Mouse (Mus musculus) intestine, postnatal 0 days (tissue): ENCODE data around the gene Rpl41. TPM values are rescaled to one million over a fixed set of nuclear protein-coding genes. Genes with fewer than 3 reads are reported as not detected.
A peak's percentile ranks its signal among the peaks of the same experiment; 100 is the strongest.

Source experiments
- ATAC-seq: fragments of 200-750 bp; cut with Nextera tagmentation; 2 replicates; pipeline ENCODE4 v1.8.0; 2017; ENCODE audit warnings: mild to moderate bottlenecking, moderate TSS enrichment, moderate library complexity
- H3K27ac ChIP-seq: fragments of 300-500 bp; sonication (generic); 2 replicates; pipeline ENCODE4 v1.5.1; 2014; ENCODE audit warnings: mild to moderate bottlenecking, low read depth, low read length, moderate library complexity
- H3K27me3 ChIP-seq: fragments of 300-500 bp; sonication (generic); replicated peaks from 2 replicates; pipeline ENCODE4 v1.6.1; 2014; ENCODE audit warnings: low read length, mixed read lengths; ENCODE audit not compliant: control insufficient read depth, insufficient read depth
- H3K36me3 ChIP-seq: fragments of 300-500 bp; sonication (generic); 2 replicates; pipeline ENCODE4 v1.6.1; 2014; ENCODE audit warnings: mild to moderate bottlenecking, moderate library complexity; ENCODE audit not compliant: control insufficient read depth, insufficient read depth
- H3K4me1 ChIP-seq: fragments of 300-500 bp; sonication (generic); replicated peaks from 2 replicates; pipeline ENCODE4 v1.6.1; 2014; ENCODE audit warnings: antibody characterized with exemption, low read length, mixed read lengths; ENCODE audit not compliant: control insufficient read depth, insufficient read depth
- H3K4me2 ChIP-seq: fragments of 300-500 bp; sonication (generic); replicated peaks from 2 replicates; pipeline ENCODE4 v1.6.1; 2014; ENCODE audit warnings: low read depth, mild to moderate bottlenecking, moderate library complexity
- H3K4me3 ChIP-seq: fragments of 300-500 bp; sonication (generic); 2 replicates; pipeline ENCODE4 v1.5.1; 2014; ENCODE audit warnings: low read depth, low read length
- H3K9ac ChIP-seq: fragments of 300-500 bp; sonication (generic); 2 replicates; pipeline ENCODE4 v1.6.1; 2014; ENCODE audit warnings: mild to moderate bottlenecking, low read depth, low read length
- H3K9me3 ChIP-seq: fragments of 300-500 bp; sonication (generic); 2 replicates; pipeline ENCODE4 v1.6.1; 2016; ENCODE audit warnings: mixed run types; ENCODE audit not compliant: control insufficient read depth
- CTCF ChIP-seq: sonication (generic); IDR thresholded peaks from 2 replicates; pipeline ENCODE4 v1.5.1; 2016; ENCODE audit warnings: low read depth, mild to moderate bottlenecking, control low read depth, antibody characterized with exemption, moderate library complexity
- WGBS: fragments of 180-500 bp; shearing (Covaris S2); extraction: QIAGEN DNeasy Blood & Tissue Kit; methylation state at CpG from one replicate; pipeline ENCODE4 v1.1.7; 2014; 5-methylcytosine and 5-hydroxymethylcytosine counted together
- polyA plus RNA-seq: library from polyadenylated mRNA; unstranded; fragments of >200 nt; fragmentation: Nextera tagmentation; extraction: Ambion mirVana; gene quantifications from 2 replicates; pipeline ENCODE4 v1.2.1, GENCODE M21; 2015

The Rpl41 gene
- polyA plus RNA-seq, 1 experiment from 2014 or later = 2,428 TPM

DNA sequence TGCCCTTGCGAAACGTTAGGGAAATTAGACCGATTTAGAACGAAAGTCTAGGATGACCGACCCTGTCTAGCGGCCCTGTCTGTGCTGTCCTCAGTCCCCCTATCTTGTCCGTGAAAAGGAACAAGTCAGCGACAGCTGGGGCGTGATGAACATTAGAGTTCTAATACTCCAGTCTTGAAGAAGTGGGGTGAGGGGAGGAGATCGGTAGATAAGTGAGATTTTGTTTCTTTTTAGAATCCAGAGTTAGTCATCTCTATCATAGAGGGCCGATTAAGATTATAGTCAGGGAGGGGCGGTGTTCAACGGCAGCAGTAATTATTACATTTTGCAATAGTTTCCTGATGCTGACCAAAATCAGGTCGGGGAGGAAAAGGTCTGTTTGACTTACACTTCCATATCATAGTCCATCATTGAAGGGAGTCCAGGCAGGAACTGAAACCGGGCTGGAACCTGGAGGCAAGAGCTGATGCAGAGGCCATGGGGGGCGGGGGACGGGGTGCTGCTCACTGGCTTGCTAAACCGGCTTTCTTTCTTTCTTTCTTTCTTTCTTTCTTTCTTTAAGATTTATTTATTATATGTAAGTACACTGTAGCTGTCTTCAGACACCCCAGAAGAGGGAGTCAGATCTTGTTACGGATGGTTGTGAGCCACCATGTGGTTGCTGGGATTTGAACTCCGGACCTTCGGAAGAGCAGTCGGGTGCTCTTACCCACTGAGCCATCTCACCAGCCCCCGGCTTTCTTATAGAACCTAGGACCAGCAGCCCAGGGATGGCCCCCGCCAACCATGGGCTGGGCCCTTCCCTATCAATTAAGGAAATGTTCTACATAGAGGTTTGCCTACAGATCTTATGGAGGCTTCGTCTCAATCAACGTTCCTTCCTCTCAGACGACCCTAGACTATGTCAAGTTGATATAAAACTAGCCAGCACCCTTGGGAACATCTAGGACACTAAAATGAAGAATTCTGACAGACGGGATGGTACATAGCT is 22.4 kb downstream of the Rpl41 start:
- H3K36me3 ChIP-seq = peaks cover 8% of the 10 kb centered on the region
- 26% methylated on average over 28 of the region's 28 CpGs for WGBS
- H3K4me2 ChIP-seq = peak overlapping the region; percentile 100
- H3K27me3 ChIP-seq = no peaks in the 10 kb centered on the region
- H3K27ac ChIP-seq = no peak overlapping the region
- ATAC-seq = no peak
- no peak for TF ChIP-seq CTCF
- H3K9me3 ChIP-seq = no peaks in the 10 kb centered on the region
- H3K4me3 ChIP-seq = peak overlapping the region; percentile 92
- H3K9ac ChIP-seq = peak overlapping the region; percentile 11; the same call in 1 of the 2 replicates
- no peaks in the 10 kb centered on the region for H3K4me1 ChIP-seq

DNA sequence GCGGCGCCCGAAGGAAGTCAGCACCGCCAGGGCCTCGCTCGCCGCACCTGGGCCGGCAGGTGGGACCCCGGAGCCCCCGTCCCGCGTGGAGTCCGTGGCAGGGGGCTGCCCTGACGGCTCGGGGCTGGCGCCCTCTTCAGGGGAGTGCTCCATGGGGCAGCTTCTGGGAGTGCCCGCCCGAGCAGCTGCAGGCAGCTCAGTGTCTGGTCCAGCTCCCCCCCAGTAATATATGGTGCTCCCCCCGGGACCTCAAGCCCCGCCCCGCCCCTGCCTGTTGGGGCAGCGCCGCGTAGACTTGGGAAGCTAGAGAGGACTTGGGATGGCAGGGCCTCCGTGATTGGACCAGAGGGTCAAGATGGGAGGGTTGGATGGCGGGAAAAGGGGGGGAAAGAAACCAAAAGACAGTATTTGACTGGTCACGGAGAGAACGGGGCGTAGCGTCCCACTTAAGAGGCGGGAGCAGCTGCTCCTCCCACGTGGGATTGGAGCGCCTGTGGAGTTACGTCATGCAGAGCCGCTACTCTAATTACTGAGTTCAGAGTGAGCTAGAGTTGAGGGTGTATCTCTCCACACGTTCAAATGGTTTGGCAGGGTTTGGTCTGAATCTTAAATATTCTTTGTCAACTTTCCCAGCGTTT is 23.3 kb downstream of the Rpl41 start, which contains the start of gene Esyt1:
Gene Esyt1, minus strand, starts transcription at position 201 of the 638 bp plus-strand sequence.
- Histone ChIP-seq H3K4me1 (no peaks in the 10 kb centered on the region), H3K9ac (peak within 1 kb of the TSS; percentile 78), H3K27ac (peak within 1 kb of the TSS; percentile 86), H3K4me3 (peak within 1 kb of the TSS; percentile 92), H3K4me2 (peak within 1 kb of the TSS; percentile 100), H3K36me3 (peaks cover 16% of the 10 kb centered on the region), H3K27me3 (no peaks in the 10 kb centered on the region), H3K9me3 (no peaks in the 10 kb centered on the region)
- under 1% methylated on average over 37 of the region's 37 CpGs for WGBS
- peak; percentile 97 for ATAC-seq
- peak; percentile 74 for TF ChIP-seq CTCF

DNA sequence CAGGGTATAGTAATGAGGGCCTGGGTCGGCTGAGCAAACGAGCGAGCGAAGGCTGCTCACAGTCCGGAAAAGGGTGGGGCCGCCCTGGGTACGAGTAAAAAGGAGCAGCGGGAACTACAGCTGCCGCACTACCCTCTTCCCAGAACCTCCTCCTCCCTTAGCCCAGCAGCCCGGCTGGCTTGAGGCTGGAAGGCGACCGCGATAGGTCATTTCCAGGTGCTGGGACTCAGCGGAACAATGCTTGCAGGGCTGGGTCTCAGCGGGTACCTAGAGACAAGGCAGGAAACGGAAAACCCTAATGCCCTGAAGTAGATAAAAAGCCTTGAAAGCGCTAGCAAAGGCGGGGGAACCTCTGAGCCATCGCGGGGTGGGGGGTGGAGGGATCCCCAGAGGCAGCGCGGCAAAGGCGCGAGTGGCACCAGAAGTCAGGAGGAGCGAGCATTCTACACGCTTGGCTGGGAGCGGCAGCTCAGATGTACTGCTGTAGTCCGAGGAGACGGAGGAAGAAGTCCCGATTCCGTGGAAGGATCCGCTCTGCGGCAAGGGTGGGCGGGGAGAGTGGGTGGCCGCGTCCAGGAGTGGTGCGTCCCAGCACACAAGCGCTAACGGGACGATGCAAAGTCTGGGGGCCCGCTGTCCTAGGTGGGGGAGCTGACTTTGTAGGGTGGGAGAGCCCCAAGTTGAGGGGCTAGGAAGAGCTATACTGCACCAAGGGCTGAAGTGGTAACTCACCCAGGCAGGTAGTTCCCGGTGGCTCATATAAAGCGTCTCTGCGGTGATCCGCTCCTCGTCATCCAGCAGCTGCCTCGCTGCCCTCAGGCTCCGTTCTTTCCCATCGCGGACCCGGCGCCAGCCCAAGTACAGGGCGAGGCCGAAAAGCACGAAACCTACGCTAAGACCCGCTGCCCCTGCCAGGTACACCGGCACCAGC is 24.1 kb downstream of the Rpl41 start:
- TF ChIP-seq CTCF = no peak
- peak overlapping the region; percentile 86 for H3K27ac ChIP-seq
- peak overlapping the region; percentile 78 for H3K9ac ChIP-seq

DNA sequence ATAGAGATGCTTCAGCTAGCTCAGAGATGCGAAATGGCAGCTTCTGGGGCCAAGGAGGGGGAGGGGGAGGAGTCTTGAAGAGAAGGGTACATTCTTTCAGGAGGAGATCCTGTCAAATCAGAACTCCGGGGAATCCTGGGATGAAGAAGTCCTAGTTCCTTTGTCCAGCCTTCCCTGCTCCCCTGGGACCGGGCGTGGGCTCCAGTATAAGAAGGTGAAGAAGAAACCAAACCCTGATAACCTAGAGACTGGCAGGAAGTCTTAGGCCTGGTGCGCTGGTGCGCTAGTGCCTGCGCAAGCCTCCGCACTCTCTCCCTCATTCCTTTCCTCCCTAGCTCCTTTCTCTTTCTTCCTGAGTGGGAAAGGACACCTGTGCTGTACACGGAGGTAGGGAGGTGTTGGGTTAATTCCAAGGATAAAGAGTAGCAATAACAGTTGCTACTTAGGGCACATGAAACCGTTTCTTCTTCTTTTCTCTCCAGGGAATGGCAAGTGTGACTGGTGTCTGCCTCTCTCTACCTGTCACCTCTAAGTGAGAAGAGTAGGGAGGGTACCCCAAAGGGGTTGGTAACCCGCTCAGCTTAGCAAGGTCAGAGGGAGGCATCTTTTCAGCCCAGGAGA is 24.9 kb downstream of the Rpl41 start:
- Histone ChIP-seq H3K4me1 (no peaks in the 10 kb centered on the region), H3K9me3 (no peaks in the 10 kb centered on the region), H3K4me2 (peak overlapping the region; percentile 100), H3K27ac (no peak overlapping the region; the same call in 1 of the 2 replicates), H3K27me3 (no peaks in the 10 kb centered on the region), H3K4me3 (peak overlapping the region; percentile 92), H3K36me3 (peaks cover 30% of the 10 kb centered on the region), H3K9ac (peak overlapping the region; percentile 78; the same call in 1 of the 2 replicates)
- ATAC-seq = no peak
- TF ChIP-seq CTCF = no peak
- 43% methylated on average over 11 of the region's 11 CpGs for WGBS

More for the DNA sequence above, 24.1 kb downstream of the Rpl41 start:
- no peaks in the 10 kb centered on the region for H3K4me1 ChIP-seq
- H3K27me3 ChIP-seq = no peaks in the 10 kb centered on the region
- peak overlapping the region; percentile 92 for H3K4me3 ChIP-seq
- under 1% methylated on average over 58 of the region's 58 CpGs for WGBS
- ATAC-seq = peak; percentile 48
- H3K4me2 ChIP-seq = peak overlapping the region; percentile 100
- peaks cover 22% of the 10 kb centered on the region for H3K36me3 ChIP-seq
- no peaks in the 10 kb centered on the region for H3K9me3 ChIP-seq

DNA sequence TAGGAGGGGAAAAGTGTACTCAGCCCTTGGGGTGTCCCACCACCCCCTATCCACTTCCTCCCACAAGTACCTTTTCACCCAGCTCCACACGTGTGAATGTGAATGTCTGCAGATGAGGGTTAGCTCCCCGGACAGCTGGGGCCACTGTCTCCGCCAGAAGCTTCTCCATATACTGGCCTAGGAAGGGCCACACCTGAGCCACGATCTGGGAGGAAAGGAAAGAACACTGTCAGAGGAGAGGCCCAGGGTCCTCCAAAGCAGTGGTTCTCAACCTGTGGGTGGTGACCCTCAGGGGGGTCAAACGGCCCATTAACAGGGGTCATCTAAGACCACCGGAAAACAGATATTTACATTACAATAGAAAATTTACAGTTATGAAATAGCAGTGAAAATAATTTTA is 26.8 kb downstream of the Rpl41 start:
- Histone ChIP-seq H3K4me3 (no peak overlapping the region), H3K4me2 (no peak overlapping the region), H3K9me3 (no peaks in the 10 kb centered on the region), H3K27ac (no peak overlapping the region), H3K36me3 (peaks cover 42% of the 10 kb centered on the region), H3K9ac (no peak overlapping the region), H3K4me1 (no peaks in the 10 kb centered on the region), H3K27me3 (no peaks in the 10 kb centered on the region)
- WGBS = 75% methylated on average over 6 of the region's 6 CpGs
- no peak for ATAC-seq
- TF ChIP-seq CTCF = no peak
